Mouse (Mus musculus): ENCODE results near the gene Pakap. TPM values are rescaled to one million over a fixed set of nuclear protein-coding genes. Genes with fewer than 3 reads are reported as not detected.

Gene Pakap
- polyA plus RNA-seq, 1 experiment: not detected

DNA sequence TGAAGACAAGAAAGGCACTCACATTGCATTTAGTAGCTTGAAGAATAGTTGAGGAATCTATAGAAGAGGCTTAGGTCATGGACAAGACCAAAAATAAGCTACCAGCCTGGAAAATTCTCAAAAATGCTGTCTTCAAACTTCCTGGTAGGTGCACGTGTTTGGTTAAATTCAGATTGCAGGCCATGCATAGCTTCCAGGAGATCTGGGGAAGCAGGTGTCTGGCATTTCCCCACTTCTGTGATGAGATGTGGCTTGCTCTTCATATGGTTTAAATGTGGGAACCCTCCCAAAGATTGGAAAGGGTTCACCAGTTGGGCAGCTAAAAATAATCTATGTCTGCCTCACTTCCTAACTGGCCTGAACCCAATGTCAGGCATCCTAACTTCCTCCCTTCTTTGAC, 2.7 kb upstream of the Pakap start:
- no peak for TF ChIP-seq GATA1 (IDR thresholded peaks at IDR 0.05; ENCODE audit: low read length)

DNA sequence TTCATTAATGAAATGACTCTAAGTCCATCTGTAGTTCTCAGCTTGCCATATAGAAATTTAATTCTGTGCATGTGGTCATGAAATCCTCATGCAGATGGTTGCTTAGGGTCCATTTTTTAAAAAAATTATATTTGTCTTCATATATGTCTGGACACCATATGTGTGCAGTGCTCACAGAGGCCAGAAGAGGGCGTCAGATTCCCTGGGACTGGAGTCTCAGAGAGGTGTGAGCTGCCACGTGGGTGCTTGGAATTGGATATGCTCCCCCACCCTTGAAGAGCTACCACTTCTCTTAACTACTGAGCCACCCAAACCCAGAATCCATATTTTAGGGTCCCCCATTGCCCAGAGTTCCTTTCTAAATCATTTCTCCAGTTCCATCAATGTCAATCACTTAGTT, 2.2 kb upstream of the Pakap start:
- TF ChIP-seq GATA1 (IDR thresholded peaks at IDR 0.05; ENCODE audit: low read length): no peak

DNA sequence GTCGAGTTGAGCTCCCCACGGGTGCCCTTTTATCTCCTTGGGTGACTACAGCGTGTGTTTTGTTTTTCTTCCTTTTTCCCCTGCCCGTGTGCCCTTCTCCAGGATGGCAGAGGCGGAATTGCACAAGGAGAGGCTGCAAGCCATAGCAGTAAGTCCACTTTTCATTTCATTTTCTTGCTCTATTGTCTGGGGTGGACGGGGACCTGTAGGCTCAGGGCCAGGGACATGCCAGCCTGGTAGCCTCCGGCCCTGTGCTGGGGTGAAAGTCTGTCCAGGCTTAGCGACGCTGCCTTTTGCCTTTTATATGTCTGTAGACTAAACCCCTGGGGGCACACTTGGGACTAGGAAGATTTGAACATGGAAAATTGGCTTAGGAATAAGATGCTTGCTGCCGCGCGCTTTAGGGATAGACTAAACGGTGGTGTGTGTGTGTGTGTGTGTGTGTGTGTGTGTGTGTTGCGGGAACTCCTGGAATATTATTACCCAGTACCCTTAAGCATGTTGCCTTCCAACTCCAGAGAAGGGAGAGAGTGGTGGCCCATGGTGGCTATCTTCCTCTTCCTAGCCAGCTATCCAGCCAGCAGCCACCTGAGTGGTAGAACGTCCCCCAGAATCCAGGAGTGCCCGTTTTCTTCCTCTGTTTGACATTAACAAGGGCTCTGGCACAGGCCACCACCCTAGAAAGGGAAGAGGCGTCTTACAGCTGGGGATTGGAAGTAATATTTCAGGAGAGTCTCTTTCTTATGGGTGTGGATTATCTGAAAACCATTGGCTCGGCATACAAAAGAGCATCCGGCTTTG, 489 bp downstream of the Pakap start:
- no peak for TF ChIP-seq GATA1 (IDR thresholded peaks at IDR 0.05; ENCODE audit: low read length)

DNA sequence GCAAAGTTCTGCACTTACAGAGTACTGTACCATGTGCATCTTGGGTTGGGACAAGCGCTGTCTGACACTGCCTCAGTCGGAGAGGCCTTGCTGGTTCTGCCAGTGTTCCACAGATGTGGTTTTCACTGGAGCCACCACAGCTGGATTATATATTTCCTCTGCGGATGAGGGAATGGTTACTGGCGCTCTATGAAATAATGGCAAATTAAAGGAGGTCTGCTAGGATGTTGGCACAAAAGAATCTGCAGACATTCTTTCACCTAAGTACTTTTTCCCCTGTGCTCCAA, 1.0 kb downstream of the Pakap start:
- no peak for TF ChIP-seq GATA1 (IDR thresholded peaks at IDR 0.05; ENCODE audit: low read length)

- TF ChIP-seq GATA1 (IDR thresholded peaks at IDR 0.05; ENCODE audit: low read length): no peak
These were observed 1.7 kb downstream of the Pakap start for GRCm38 (mm10) chr4:57569711-57570110.

- no peak for TF ChIP-seq GATA1 (IDR thresholded peaks at IDR 0.05; ENCODE audit: low read length)
These were observed 2.2 kb downstream of the Pakap start for GRCm38 (mm10) chr4:57570229-57570628.

- no peak for TF ChIP-seq GATA1 (IDR thresholded peaks at IDR 0.05; ENCODE audit: low read length)
These were observed 6.2 kb downstream of the Pakap start for GRCm38 (mm10) chr4:57574181-57574580.

DNA sequence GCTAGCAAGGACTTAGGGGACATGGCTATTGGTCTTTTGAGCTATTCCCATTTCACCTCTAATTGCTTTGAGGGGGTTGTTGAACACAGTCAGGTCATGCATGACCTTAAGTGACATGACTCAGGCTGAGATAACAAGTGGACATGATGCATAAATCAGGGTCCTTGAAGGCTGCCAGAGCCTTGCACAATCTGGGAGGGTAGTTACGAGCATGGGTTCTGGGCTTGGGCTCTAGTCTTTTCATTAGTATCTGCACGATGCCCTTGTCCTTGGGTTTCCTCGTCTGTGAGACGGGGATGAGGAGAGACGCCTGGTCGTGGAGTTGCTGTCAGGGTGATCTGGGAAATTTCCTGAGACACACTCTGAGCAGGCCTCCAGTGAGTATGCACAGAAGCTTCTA, 6.7 kb downstream of the Pakap start:
- TF ChIP-seq GATA1 (IDR thresholded peaks at IDR 0.05; ENCODE audit: low read length): no peak

- no peak for TF ChIP-seq GATA1 (IDR thresholded peaks at IDR 0.05; ENCODE audit: low read length)
These were observed 7.7 kb downstream of the Pakap start for GRCm38 (mm10) chr4:57575686-57576085.

DNA sequence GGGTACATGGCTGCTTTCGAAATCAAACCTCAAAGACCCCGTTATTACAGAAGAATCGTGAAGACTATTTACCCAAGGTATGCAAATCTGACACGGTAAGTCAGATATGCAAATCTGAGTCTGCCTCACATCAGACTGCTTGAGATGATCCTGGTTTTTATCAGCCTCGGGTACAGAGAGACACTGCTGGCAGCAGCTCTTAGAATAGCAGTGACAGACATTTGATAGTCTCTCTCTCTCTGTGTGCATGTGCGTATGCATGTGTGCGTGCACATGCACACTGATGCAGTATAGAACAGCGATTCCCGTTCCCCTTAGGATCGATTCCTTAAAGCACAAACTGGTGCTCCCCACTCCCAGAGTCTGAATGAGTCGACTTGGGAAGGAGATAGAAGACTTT, 8.1 kb downstream of the Pakap start:
- TF ChIP-seq GATA1 (IDR thresholded peaks at IDR 0.05; ENCODE audit: low read length): no peak

DNA sequence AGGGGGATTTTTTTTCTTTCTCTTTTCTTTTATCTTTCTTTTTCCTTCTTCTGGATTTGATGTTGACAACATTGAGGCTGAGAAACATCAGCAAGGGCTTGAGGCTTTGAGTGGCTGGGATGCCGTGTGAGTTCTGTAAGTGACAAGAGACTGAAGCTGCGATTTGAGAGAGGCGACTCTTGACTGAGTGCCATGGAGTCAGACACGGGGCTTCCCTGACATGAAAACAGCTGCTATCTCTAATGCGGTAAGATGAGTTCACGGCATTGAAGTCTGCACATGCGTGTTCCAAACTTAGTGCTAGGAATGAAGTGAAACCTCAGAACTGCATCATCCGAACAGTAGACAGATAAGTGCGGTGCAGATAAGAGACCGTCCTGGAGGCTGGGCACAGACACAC, 11.7 kb downstream of the Pakap start:
- no peak for TF ChIP-seq GATA1 (IDR thresholded peaks at IDR 0.05; ENCODE audit: low read length)

- no peak for TF ChIP-seq GATA1 (IDR thresholded peaks at IDR 0.05; ENCODE audit: low read length)
These were observed 17.4 kb downstream of the Pakap start for GRCm38 (mm10) chr4:57585281-57585800.

- no peak for TF ChIP-seq GATA1 (IDR thresholded peaks at IDR 0.05; ENCODE audit: low read length)
These were observed 19.1 kb downstream of the Pakap start for GRCm38 (mm10) chr4:57586933-57587658.

- no peak for TF ChIP-seq GATA1 (IDR thresholded peaks at IDR 0.05; ENCODE audit: low read length)
These were observed 20.4 kb downstream of the Pakap start for GRCm38 (mm10) chr4:57588356-57588755.

GRCm38 (mm10) chr4:57592751-57593150, 24.8 kb downstream of the Pakap start:
- no peak for TF ChIP-seq GATA1 (IDR thresholded peaks at IDR 0.05; ENCODE audit: low read length)

DNA sequence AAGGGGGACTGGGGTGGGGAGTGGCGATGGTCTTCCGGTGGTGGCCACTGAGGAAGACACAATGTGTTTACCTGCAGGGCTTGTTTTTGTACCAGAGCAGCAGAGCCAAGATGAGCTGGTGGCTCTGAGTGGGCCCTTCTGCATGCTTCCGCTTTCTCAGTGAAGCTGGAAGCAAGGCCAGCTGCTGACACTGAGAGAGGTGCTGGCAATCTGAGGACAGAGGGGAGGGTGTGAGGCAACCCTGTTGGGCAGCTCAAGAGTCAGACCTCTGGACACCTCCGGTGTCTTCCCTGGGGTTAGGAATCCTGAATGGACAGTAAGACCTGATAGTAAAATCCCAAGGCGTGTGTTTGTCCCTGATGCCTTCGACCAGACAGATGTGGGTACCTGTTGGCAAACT, 32.0 kb downstream of the Pakap start:
- no peak for TF ChIP-seq GATA1 (IDR thresholded peaks at IDR 0.05; ENCODE audit: low read length)
